In genomic region chr11:104270452-104270851, GRCm38 (mm10) we compare ENCODE assay signal across 20 mouse cellular contexts. TPM values are rescaled to one million over a fixed set of nuclear protein-coding genes. Genes with fewer than 3 reads are reported as not detected.
DNase-seq lines count a peak whose midpoint lies in the region; TF ChIP-seq lines count a peak whose summit lies in the region.
"Had no signal": no experiment of that assay in that cellular context is flagged by ENCODE, and none has a peak within 500 bp of the region (broad histone marks: within the 10 kb centered on the region; RNA-seq: fewer than 3 reads in every experiment).

No protein-coding gene starts in this region.

- no peak for TF ChIP-seq POLR2A in cortical plate, adult 2 months (IDR thresholded peaks at IDR 0.05; ENCODE audit: extremely low read depth, insufficient read depth, low read length)

- H3K4me3 ChIP-seq in layer of hippocampus, adult 2 months, result no peak overlapping the region
- no peak overlapping the region for H3K4me3 ChIP-seq in brown adipose tissue, adult 24 weeks (ENCODE audit: insufficient read depth, low read depth, low read length)
- no peak overlapping the region for H3K4me3 ChIP-seq in cortical plate, adult 2 months (ENCODE audit: insufficient read depth, low read length)
- H3K4me3 ChIP-seq: embryonic facial prominence, embryonic 10.5 days; embryonic facial prominence, embryonic 13.5 days; erythroblast, embryonic 14.5 days; forebrain, embryonic 12.5 days; forebrain, embryonic 15.5 days; hindbrain, embryonic 12.5 days; hindbrain, embryonic 15.5 days had no signal

- peak overlapping the region; percentile 92 for H3K27ac ChIP-seq in layer of hippocampus, adult 2 months
- peak overlapping the region; percentile 87 for H3K27ac ChIP-seq in brown adipose tissue, adult 24 weeks (replicated peaks; ENCODE audit: low read depth, low read length)
- H3K27ac ChIP-seq in cortical plate, adult 2 months (ENCODE audit: insufficient read depth, low read length), result 0 out of 2 replicates have a peak overlapping the region, but pooled peaks have one; percentile 37
- H3K27ac ChIP-seq: embryonic facial prominence, embryonic 10.5 days; embryonic facial prominence, embryonic 13.5 days; forebrain, embryonic 12.5 days; forebrain, embryonic 15.5 days; hindbrain, embryonic 12.5 days; hindbrain, embryonic 15.5 days had no signal

- H3K4me1 ChIP-seq in brown adipose tissue, adult 24 weeks (ENCODE audit: control insufficient read depth, insufficient read depth, insufficient read length, low read length), result peaks cover 17% of the 10 kb centered on the region
- H3K4me1 ChIP-seq in cortical plate, adult 2 months (ENCODE audit: control insufficient read depth, insufficient read depth, low read length), result peaks cover 25% of the 10 kb centered on the region

- DNase-seq in cerebellum, adult 9-11 months, result peak; percentile 50
- DNase-seq in cerebellum, adult 18-20 months, result no peak
- DNase-seq in layer of hippocampus, adult 2 months (ENCODE audit: low spot score in 2 of 2), result no peak
- no peak for DNase-seq in layer of hippocampus, postnatal 25 days (ENCODE audit: extremely low spot score in 1 of 2, low spot score in 1 of 2)
- DNase-seq: adrenal gland, adult 2 months; cerebellum, adult 8-10 months; embryo, embryonic 11 days; gastrocnemius, postnatal 10 days; gastrocnemius, postnatal 36 days had no signal

- TF ChIP-seq CTCF in layer of hippocampus, adult 2 months (conservative IDR thresholded peaks at IDR 0.05), result no peak
- TF ChIP-seq CTCF in cortical plate, adult 2 months (IDR thresholded peaks at IDR 0.05; ENCODE audit: extremely low read depth, insufficient read depth, low read length), result no peak

RNA-seq across cellular contexts. Expression of gene Mapt, which starts 39.3 kb away (rescaled TPM):
- total RNA-seq in layer of hippocampus, adult 2 months (2021), result 100 to 1,000 TPM; 312 to 318 TPM
- 100 to 1,000 TPM; 275 to 302 TPM for total RNA-seq in layer of hippocampus, postnatal 25 days (2021)
- 20.7 and 29.1 TPM in 2 replicates for polyA plus RNA-seq in brown adipose tissue, adult 24 weeks (2012; ENCODE audit: insufficient read depth, insufficient read length, missing spikeins)
- polyA plus RNA-seq in cortical plate, adult 2 months (2012; rRNA removed), result 270 and 278 TPM in 2 replicates
- total RNA-seq: common myeloid progenitor, adult 5-6 weeks; hematopoietic stem cell, adult 5-6 weeks had no signal
- polyA plus RNA-seq: erythroblast, embryonic 14.5 days had no signal

Comparison
In these comparisons a context has a peak if more than half of its experiments do, and no peak if none do; other contexts are left out.
1. H3K27ac ChIP-seq: peak in every context shown above with its lines; median percentile 92 in layer of hippocampus, adult 2 months; 87 in brown adipose tissue, adult 24 weeks; 37 in cortical plate, adult 2 months.